Mouse (Mus musculus) thymus, adult 2 months (tissue): Measurements from ENCODE around the gene Med10.

Experiments
- CTCF ChIP-seq: fragments of 200-500 bp; IDR thresholded peaks from 2 replicates; pipeline ENCODE4 v1.5.1; 2012; ENCODE audit warnings: mild to moderate bottlenecking, control low read depth, low read length, moderate library complexity, borderline replicate concordance; ENCODE audit not compliant: control insufficient read depth, poor library complexity, insufficient read depth; ENCODE audit errors: extremely low read depth
- POLR2A ChIP-seq: fragments of 200-500 bp; IDR thresholded peaks from 2 replicates; pipeline ENCODE4 v1.6.1; 2012; ENCODE audit warnings: mild to moderate bottlenecking, low read length, control low read depth, moderate library complexity; ENCODE audit not compliant: control insufficient read depth, poor library complexity, insufficient read depth; ENCODE audit errors: extremely low read depth

DNA sequence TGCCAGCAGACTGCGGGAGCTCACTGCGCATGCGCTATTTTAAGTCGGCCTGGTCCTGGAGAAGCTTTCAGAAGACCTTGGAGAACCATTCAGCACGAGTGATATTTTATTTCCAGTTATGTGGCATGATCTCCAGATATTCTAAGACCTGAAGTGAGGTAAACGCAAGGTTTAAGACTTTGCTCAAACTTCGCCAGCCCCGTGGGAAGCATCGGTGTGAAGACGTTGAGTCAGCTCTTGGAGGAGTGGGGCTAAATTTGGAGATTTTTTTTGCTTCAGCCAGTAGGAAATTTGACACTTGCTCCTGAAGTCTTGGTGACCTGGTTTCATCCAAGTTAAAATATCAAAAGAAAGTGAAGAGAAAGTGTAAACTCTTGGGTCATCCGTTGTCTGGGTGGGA, 31.2 kb downstream of the Med10 start:
- TF ChIP-seq POLR2A, result no peak
- TF ChIP-seq CTCF, result no peak
